Mouse (Mus musculus) bone marrow, adult 2 months (tissue): ENCODE results near the gene Bglap3.

ENCODE experiments used
- CTCF ChIP-seq: fragments of 200-500 bp; IDR thresholded peaks from 2 replicates; pipeline ENCODE4 v1.5.1; 2011; ENCODE audit warnings: low read length, control low read depth; ENCODE audit not compliant: control insufficient read depth, insufficient read depth
- POLR2A ChIP-seq: fragments of 200-500 bp; IDR thresholded peaks from 2 replicates; pipeline ENCODE4 v1.6.1; 2011; ENCODE audit warnings: low read depth, mild to moderate bottlenecking, control low read depth, low read length, borderline replicate concordance; ENCODE audit not compliant: control insufficient read depth

DNA sequence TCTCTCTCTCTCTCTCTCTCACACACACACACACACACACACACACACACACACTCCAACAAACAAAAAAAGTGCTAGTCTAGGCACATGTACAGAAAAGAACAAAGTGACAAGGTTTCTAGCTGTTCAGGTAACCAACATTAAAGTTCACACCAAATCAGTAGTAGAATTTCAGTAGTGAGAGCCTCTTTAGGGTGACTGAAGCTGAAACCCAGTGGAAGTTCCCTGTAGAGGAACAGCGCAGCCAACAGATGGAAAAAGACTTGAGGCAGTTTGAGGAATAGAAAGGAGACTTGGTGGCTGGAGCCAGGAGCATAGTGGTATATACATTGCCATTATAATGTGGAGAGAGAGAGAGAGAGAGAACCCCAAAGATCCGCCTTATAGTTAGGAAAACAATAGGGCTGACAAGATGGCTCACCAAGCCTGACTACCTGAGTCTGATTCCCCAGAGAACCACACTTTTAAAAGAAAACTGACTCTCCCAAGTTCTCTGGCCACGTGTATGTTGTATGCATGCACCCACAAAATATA, 37.6 kb downstream of the Bglap3 start:
- TF ChIP-seq POLR2A = no peak
- TF ChIP-seq CTCF = no peak
